Mouse (Mus musculus): ENCODE data around the gene Ntn5.

DNA sequence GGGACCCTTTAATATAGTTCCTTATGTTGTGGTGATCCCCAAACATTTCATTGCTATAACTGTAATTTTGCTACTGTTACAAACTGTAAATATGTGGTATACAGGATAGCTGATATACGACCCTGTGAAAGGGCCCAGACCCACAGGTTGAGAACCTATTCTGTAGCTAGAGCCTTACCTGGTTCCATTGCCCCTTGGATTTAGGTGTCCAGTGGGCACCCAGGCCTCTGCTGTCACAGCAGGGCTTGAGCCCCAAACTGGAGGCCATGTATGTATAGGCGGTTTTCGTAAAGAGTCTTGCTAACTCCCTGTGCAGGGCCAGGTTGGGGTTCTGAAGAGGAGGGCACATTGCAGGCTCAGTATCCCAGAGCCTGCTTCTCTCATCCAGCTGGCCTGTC is 32.6 kb downstream of the Ntn5 start:
- TF ChIP-seq CTCF (IDR thresholded peaks at IDR 0.05; ENCODE audit: extremely low read depth, insufficient read length, insufficient replicate concordance, low read depth, low read length) (no peak), POLR2A (IDR thresholded peaks at IDR 0.05; ENCODE audit: low read depth, low read length) (no peak)

Data from small intestine, adult 2 months (tissue).